Mouse (Mus musculus) heart, adult 2 months (tissue): ENCODE results near the gene Aldh3b1. TPM values are rescaled to one million over a fixed set of nuclear protein-coding genes. Genes with fewer than 3 reads are reported as not detected.

Experiments
- DNase-seq, 2 experiments: peaks; one replicate each; pipeline ENCODE4 v3.0.0; 2021
- H3K27ac ChIP-seq: fragments of 200-600 bp; 2 replicates; pipeline ENCODE4 v1.8.1; 2022
- H3K27me3 ChIP-seq: fragments of 200-500 bp; 2 replicates; pipeline ENCODE4 v1.6.1; 2012; ENCODE audit warnings: mild to moderate bottlenecking, low read length, inconsistent platforms, mixed read lengths; ENCODE audit not compliant: control insufficient read depth, insufficient read depth
- H3K36me3 ChIP-seq: fragments of 200-500 bp; 2 replicates; pipeline ENCODE4 v1.6.1; 2012; ENCODE audit warnings: low read length, inconsistent platforms; ENCODE audit not compliant: control insufficient read depth, insufficient read depth
- H3K4me1 ChIP-seq: fragments of 200-500 bp; 2 replicates; pipeline ENCODE4 v1.6.1; 2011; ENCODE audit warnings: low read length; ENCODE audit not compliant: control insufficient read depth, insufficient read depth
- H3K4me3 ChIP-seq: fragments of 200-600 bp; 2 replicates; pipeline ENCODE4 v1.8.1; 2022
- H3K79me2 ChIP-seq: fragments of 200-500 bp; replicated peaks from 2 replicates; pipeline ENCODE4 v1.6.1; 2012; ENCODE audit warnings: mild to moderate bottlenecking, inconsistent platforms, low read length, moderate library complexity, mixed read lengths; ENCODE audit not compliant: control insufficient read depth, insufficient read depth
- H3K9ac ChIP-seq: fragments of 200-500 bp; 2 replicates; pipeline ENCODE4 v1.6.1; 2012; ENCODE audit warnings: low read depth, mild to moderate bottlenecking, control low read depth, inconsistent platforms, low read length, mixed read lengths
- CTCF ChIP-seq: fragments of 200-600 bp; IDR thresholded peaks from 2 replicates; pipeline ENCODE4 v1.8.1; 2022; ENCODE audit warnings: antibody characterized with exemption, mild to moderate bottlenecking, moderate library complexity
- EP300 ChIP-seq: fragments of 200-500 bp; IDR thresholded peaks from 2 replicates; pipeline ENCODE4 v1.6.1; 2011; ENCODE audit warnings: low read depth, low read length, control low read depth; ENCODE audit not compliant: insufficient read depth
- POLR2A ChIP-seq: fragments of 200-500 bp; IDR thresholded peaks from 2 replicates; pipeline ENCODE4 v1.6.1; 2011; ENCODE audit warnings: mild to moderate bottlenecking, low read depth, low read length, control low read depth; ENCODE audit not compliant: insufficient read depth
- WGBS: fragments of 180-500 bp; shearing (Covaris S2); methylation state at CpG from one replicate; pipeline ENCODE4 v1.1.7; 2018; 5-methylcytosine and 5-hydroxymethylcytosine counted together
- intact Hi-C: fragments of 180-260 bp; cut with DNase I; formaldehyde crosslinking; loops from one replicate; pipeline ENCODE4 v1.15.1; 2025
- polyA plus RNA-seq: library from polyadenylated mRNA; depleted of rRNA; stranded (reverse); fragments of >200 nt; gene quantifications from 2 replicates; pipeline ENCODE4 v1.2.3, GENCODE M21; 2012
- total RNA-seq, 2 experiments: library from RNA; stranded (reverse); gene quantifications; 2 replicates each; pipeline ENCODE4 v1.2.3; 2021

Aldh3b1 gene
- total and polyA plus RNA-seq, 3 experiments: 1.6 to 4.8 (median 1.7) TPM

DNA sequence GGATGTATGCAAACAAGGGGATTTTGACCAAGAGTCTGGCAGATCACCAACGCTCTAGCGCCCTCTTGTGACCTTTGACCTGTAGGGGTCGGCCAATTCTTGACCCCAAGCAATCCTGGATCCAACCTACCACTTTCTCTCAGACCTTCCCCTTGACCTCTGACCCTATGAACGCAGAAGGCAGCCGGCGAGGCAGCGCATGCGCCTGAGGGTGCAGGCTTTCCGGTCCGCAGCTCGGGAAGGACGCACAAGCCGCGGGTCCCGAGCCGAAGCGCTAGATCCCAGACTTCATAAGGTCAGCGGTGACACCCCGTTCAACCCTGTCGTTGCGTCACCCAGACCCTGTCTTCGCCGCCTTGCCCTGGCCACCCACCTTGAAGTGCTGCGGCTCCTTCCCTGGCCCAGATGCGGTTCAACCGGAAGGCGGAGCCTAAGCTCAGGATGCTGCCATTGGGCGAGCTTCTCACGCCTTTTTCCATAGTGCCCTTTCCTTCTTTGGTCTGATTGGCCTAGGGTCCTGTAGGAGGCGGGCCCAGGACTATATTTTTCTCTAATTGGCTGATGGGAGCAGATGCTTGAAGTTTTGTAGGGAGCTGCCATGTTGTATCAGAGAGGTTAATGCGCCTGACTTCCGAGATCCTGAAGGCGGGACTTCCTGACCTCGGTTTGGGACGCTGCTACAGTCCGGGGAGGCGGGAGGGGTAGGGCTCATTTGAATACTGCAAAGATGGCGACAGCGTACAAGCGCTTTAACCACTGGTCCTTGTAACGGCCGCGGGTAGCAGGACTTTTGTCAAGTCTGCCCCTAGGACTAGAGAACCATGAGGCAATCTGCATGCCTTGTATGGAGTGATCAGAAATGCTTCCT lies 17.0 kb downstream of the Aldh3b1 start, which contains the start of gene Ndufs8:
Ndufs8 (minus strand) TSS at position 438 of the 868 bp plus-strand sequence.
- intact Hi-C loops: loop anchor here (2.0 kb wide), 1 partner anchor 144 kb away; no protein-coding TSS in a partner anchor

DNA sequence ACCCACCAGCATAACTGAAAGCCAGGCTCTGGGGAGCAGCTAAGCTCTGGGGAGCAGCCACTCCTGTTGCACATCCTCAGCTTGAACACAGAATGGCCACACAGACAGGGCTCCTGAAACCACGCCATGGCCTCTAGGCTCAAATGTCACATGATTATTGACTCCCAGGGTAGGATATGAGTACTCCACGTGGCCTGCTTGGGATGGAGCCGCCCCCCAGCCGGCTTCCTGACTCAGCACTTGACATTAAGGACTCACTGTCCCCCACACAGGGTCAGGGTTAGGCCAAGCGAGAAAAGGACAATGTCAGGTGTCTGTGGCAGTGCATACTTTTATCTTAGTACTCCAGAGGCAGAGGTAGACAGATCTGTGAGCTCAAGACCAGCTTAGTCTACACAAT lies 19.4 kb downstream of the Aldh3b1 start:
- 62% methylated on average over 5 of the region's 5 CpGs for WGBS
- intact Hi-C loops: no loop called here
- H3K36me3 ChIP-seq: no peaks in the 10 kb centered on the region
- H3K4me3 ChIP-seq: no peak overlapping the region
- peaks cover 8% of the 10 kb centered on the region for H3K4me1 ChIP-seq
- no peaks in the 10 kb centered on the region for H3K27me3 ChIP-seq
- H3K27ac ChIP-seq: no peak overlapping the region
- no peak overlapping the region for H3K9ac ChIP-seq
- no peaks in the 10 kb centered on the region for H3K79me2 ChIP-seq
- TF ChIP-seq EP300 (no peak), CTCF (no peak), POLR2A (no peak)
- no peak for DNase-seq

More for the DNA sequence above, 17.0 kb downstream of the Aldh3b1 start, which contains the start of gene Ndufs8:
- Histone ChIP-seq H3K27me3 (no peaks in the 10 kb centered on the region), H3K4me1 (peaks cover 8% of the 10 kb centered on the region), H3K4me3 (peak within 1 kb of the TSS; percentile 91), H3K36me3 (no peaks in the 10 kb centered on the region), H3K9ac (peak within 1 kb of the TSS; percentile 86), H3K79me2 (no peaks in the 10 kb centered on the region), H3K27ac (peak within 1 kb of the TSS; percentile 96)
- DNase-seq: peak; percentile 90 to 96
- under 1% methylated on average over 43 of the region's 43 CpGs for WGBS
- TF ChIP-seq CTCF (peak; percentile 23; the same call in 1 of the 2 replicates), POLR2A (peak; percentile 85), EP300 (peak; percentile 37; the same call in 1 of the 2 replicates)

GRCm38 (mm10) chr19:3907876-3908660 lies 21.5 kb downstream of the Aldh3b1 start:
- no peak overlapping the region for H3K9ac ChIP-seq
- intact Hi-C loops: loop anchor here (2.0 kb wide), 1 partner anchor 55 kb away; no protein-coding TSS in a partner anchor
- H3K4me1 ChIP-seq: peaks cover 6% of the 10 kb centered on the region
- H3K27ac ChIP-seq: peak overlapping the region; percentile 83; the same call in 1 of the 2 replicates
- 57% methylated on average over 8 of the region's 8 CpGs for WGBS
- H3K27me3 ChIP-seq: no peaks in the 10 kb centered on the region
- no peaks in the 10 kb centered on the region for H3K36me3 ChIP-seq
- H3K4me3 ChIP-seq: no peak overlapping the region
- 0 out of 2 replicates have a peak, but pooled peaks have one; percentile 37 for TF ChIP-seq POLR2A
- TF ChIP-seq EP300: no peak
- TF ChIP-seq CTCF: no peak
- H3K79me2 ChIP-seq: 0 out of 2 replicates have a peak, but pooled peaks cover 1% of the 10 kb centered on the region
- no peak for DNase-seq

GRCm38 (mm10) chr19:3906795-3907786 lies 22.5 kb downstream of the Aldh3b1 start, which contains the start of gene Tcirg1:
Gene Tcirg1 (minus strand): TSS chr19:3907133.
- Histone ChIP-seq H3K4me3 (peak within 1 kb of the TSS; percentile 71), H3K79me2 (0 out of 2 replicates have a peak, but pooled peaks cover 1% of the 10 kb centered on the region), H3K36me3 (no peaks in the 10 kb centered on the region), H3K27me3 (no peaks in the 10 kb centered on the region), H3K27ac (peak within 1 kb of the TSS; percentile 83), H3K9ac (peak within 1 kb of the TSS; percentile 71), H3K4me1 (peaks cover 6% of the 10 kb centered on the region)
- TF ChIP-seq CTCF: no peak
- no peak for TF ChIP-seq EP300
- peak; percentile 92 for TF ChIP-seq POLR2A
- intact Hi-C loops: loop anchor here (2.0 kb wide), 1 partner anchor 54 kb away; no protein-coding TSS in a partner anchor
- WGBS: 5% methylated on average over 36 of the region's 36 CpGs
- peak; percentile 89 for DNase-seq

DNA sequence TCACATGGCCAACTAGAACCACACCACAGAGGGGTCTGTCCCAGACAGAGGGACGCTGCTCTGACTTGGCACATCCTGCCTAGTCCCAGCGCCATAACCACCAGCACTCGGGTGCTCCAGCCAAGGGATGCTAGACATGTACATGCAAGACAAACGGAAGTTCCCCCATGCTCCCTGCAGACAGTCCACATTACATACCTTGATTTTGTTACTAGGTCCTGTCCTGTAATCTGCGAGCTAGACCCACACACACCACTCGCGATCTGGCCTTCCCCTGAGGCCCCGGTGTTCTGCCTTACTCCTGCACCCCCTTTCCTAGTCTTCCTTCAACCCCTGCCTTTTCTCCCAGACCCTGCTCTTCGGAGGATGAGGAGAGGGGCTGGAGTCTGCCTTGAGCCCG lies 23.3 kb downstream of the Aldh3b1 start:
- no peak for DNase-seq
- 19% methylated on average over 10 of the region's 10 CpGs for WGBS
- Histone ChIP-seq H3K9ac (peak overlapping the region; percentile 71), H3K27ac (peak overlapping the region; percentile 83), H3K4me1 (peaks cover 3% of the 10 kb centered on the region; the same call in 1 of the 2 replicates), H3K4me3 (peak overlapping the region; percentile 71), H3K36me3 (no peaks in the 10 kb centered on the region), H3K79me2 (0 out of 2 replicates have a peak, but pooled peaks cover 1% of the 10 kb centered on the region), H3K27me3 (no peaks in the 10 kb centered on the region)
- intact Hi-C loops: loop anchor here (2.0 kb wide), 1 partner anchor 54 kb away; no protein-coding TSS in a partner anchor
- TF ChIP-seq EP300: no peak
- no peak for TF ChIP-seq POLR2A
- TF ChIP-seq CTCF: no peak
